20 mouse cellular contexts compared by ENCODE assay signal in the genomic region with DNA sequence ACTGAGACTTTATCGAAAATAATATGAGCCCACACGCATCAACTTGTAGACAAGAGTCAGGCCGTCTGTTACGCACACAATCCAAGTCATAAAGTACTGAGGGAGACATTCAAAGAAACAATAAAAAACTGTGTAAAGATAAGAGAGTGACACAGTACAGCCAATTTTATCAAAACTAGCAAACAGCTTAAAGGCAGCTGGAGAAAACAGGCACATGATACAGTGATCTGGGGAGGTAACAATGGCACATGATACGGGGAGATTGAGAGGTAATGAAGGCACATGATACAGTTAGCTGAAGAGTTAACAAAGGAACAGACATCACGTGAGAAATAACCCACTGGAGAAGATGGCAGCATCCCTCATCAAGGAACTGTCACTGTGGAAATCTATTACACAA.
"Had no signal": no experiment of that assay in that cellular context is flagged by ENCODE, and none has a peak within 500 bp of the region (broad histone marks: within the 10 kb centered on the region; RNA-seq: fewer than 3 reads in every experiment).

No protein-coding gene starts in this region.

- H3K4me1 ChIP-seq: heart, embryonic 12.5 days; hindbrain, embryonic 12.5 days; liver, embryonic 12.5 days had no signal

- H3K9me3 ChIP-seq: heart, embryonic 10.5 days; heart, embryonic 12.5 days; hindbrain, embryonic 10.5 days; hindbrain, embryonic 12.5 days; limb, embryonic 13.5 days; limb, embryonic 15.5 days; liver, embryonic 12.5 days had no signal

- H3K27ac ChIP-seq: heart, embryonic 10.5 days; hindbrain, embryonic 10.5 days; hindbrain, embryonic 12.5 days; hindbrain, embryonic 14.5 days; limb, embryonic 13.5 days; limb, embryonic 15.5 days; liver, embryonic 12.5 days; liver, embryonic 14.5 days had no signal

- H3K4me3 ChIP-seq: heart, embryonic 10.5 days; heart, embryonic 12.5 days; hindbrain, embryonic 10.5 days; hindbrain, embryonic 12.5 days; limb, embryonic 13.5 days; limb, embryonic 15.5 days; liver, embryonic 12.5 days had no signal

- H3K9ac ChIP-seq: forebrain, postnatal 0 days; heart, embryonic 12.5 days; hindbrain, embryonic 12.5 days; hindbrain, embryonic 14.5 days; limb, embryonic 13.5 days; limb, embryonic 15.5 days; liver, embryonic 12.5 days; liver, embryonic 14.5 days had no signal

- H3K27me3 ChIP-seq: heart, embryonic 12.5 days; hindbrain, embryonic 12.5 days; limb, embryonic 15.5 days; liver, embryonic 12.5 days had no signal

- DNase-seq: forebrain, postnatal 0 days; gastrocnemius, postnatal 14 days; gastrocnemius, postnatal 36 days; heart, adult 11 months; kidney, adult 11 months; kidney, postnatal 36 days; layer of hippocampus, adult 9-11 months; layer of hippocampus, postnatal 36 days; left cerebral cortex, postnatal 4 days had no signal

- H3K4me2 ChIP-seq: heart, embryonic 12.5 days; hindbrain, embryonic 12.5 days; hindbrain, embryonic 14.5 days; limb, embryonic 13.5 days; limb, embryonic 15.5 days; liver, embryonic 12.5 days had no signal

- H3K36me3 ChIP-seq: heart, embryonic 10.5 days; heart, embryonic 12.5 days; hindbrain, embryonic 10.5 days; hindbrain, embryonic 12.5 days; limb, embryonic 13.5 days; limb, embryonic 15.5 days; liver, embryonic 12.5 days had no signal

- ATAC-seq: forebrain, postnatal 0 days; hindbrain, embryonic 16.5 days; inflammation-experienced regulatory T-cells, adult 6 months; liver, embryonic 12.5 days had no signal
